Mouse (Mus musculus) liver, embryonic 13.5 days (tissue): Measurements from ENCODE around the gene Ugt2a2. TPM values are rescaled to one million over a fixed set of nuclear protein-coding genes. Genes with fewer than 3 reads are reported as not detected.
"Not testable (repeated sequence)": the region's sequence is repeated elsewhere in the genome, so short reads cannot be mapped to it uniquely, and the experiment has no call there.

Experiments
- ATAC-seq: fragments of 200-750 bp; cut with Nextera tagmentation; 2 replicates; pipeline ENCODE4 v1.8.0; 2017; ENCODE audit warnings: low read depth, mild to moderate bottlenecking, moderate number of reproducible peaks, moderate library complexity
- DNase-seq: peaks from one replicate; pipeline ENCODE4 v3.0.0; 2022
- H3K27ac ChIP-seq: fragments of 300-500 bp; sonication (generic); 2 replicates; pipeline ENCODE4 v1.5.1; 2015; ENCODE audit warnings: moderate library complexity, mild to moderate bottlenecking, inconsistent platforms
- H3K27me3 ChIP-seq: fragments of 300-500 bp; sonication (generic); 2 replicates; pipeline ENCODE4 v1.6.1; 2015; ENCODE audit warnings: mild to moderate bottlenecking, inconsistent platforms
- H3K36me3 ChIP-seq: fragments of 300-500 bp; sonication (generic); 2 replicates; pipeline ENCODE4 v1.6.1; 2015; ENCODE audit warnings: mild to moderate bottlenecking, inconsistent platforms
- H3K4me1 ChIP-seq: fragments of 300-500 bp; sonication (generic); replicated peaks from 2 replicates; pipeline ENCODE4 v1.6.1; 2015; ENCODE audit warnings: inconsistent platforms
- H3K4me2 ChIP-seq: fragments of 300-500 bp; sonication (generic); 2 replicates; pipeline ENCODE4 v1.6.1; 2015; ENCODE audit warnings: inconsistent platforms, mild to moderate bottlenecking, moderate library complexity
- H3K4me3 ChIP-seq: fragments of 300-500 bp; sonication (generic); replicated peaks from 2 replicates; pipeline ENCODE4 v1.5.1; 2015; ENCODE audit warnings: mild to moderate bottlenecking, inconsistent platforms
- H3K9ac ChIP-seq: fragments of 300-500 bp; sonication (generic); 2 replicates; pipeline ENCODE4 v1.6.1; 2015; ENCODE audit warnings: mild to moderate bottlenecking, inconsistent platforms
- H3K9me3 ChIP-seq: fragments of 300-500 bp; sonication (generic); replicated peaks from 2 replicates; pipeline ENCODE4 v1.6.1; 2016; ENCODE audit warnings: inconsistent platforms
- WGBS: fragments of 180-500 bp; shearing (Covaris S2); methylation state at CpG from one replicate; pipeline ENCODE4 v1.1.7; 2015; ENCODE audit not compliant: insufficient replicate concordance; 5-methylcytosine and 5-hydroxymethylcytosine counted together
- polyA plus RNA-seq: library from polyadenylated mRNA; unstranded; fragments of >200 nt; fragmentation: Nextera tagmentation; extraction: Ambion mirVana; gene quantifications from 2 replicates; pipeline ENCODE4 v1.2.1, GENCODE M21; 2015

Ugt2a2 gene
- polyA plus RNA-seq, 1 experiment from 2014 or later = not detected

DNA sequence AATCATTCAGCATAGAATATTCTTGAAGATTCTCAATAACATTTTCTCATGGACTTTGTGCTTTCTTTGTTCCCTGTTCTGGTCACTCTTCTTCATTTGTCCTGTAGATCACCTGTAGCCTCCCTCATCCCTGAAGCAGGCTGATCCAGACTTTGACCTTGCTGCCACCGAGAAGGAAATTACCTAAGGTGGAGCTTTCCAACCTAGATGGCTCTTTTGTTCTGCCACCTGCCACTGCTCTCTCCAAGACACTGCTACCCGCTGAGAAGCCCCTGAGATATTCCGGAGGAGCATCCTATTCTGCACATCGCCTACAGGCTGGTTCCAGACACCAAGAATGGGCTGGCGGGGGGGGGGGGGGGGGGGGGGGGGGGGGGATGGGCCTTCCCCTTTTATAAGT lies 29.5 kb downstream of the Ugt2a2 start:
- H3K9ac ChIP-seq, H3K4me3 ChIP-seq, H3K27me3 ChIP-seq, H3K36me3 ChIP-seq, H3K9me3 ChIP-seq, ATAC-seq, DNase-seq, H3K4me1 ChIP-seq, H3K4me2 ChIP-seq, H3K27ac ChIP-seq: not testable (repeated sequence)
- WGBS = 53% methylated on average over 2 of the region's 5 CpGs

DNA sequence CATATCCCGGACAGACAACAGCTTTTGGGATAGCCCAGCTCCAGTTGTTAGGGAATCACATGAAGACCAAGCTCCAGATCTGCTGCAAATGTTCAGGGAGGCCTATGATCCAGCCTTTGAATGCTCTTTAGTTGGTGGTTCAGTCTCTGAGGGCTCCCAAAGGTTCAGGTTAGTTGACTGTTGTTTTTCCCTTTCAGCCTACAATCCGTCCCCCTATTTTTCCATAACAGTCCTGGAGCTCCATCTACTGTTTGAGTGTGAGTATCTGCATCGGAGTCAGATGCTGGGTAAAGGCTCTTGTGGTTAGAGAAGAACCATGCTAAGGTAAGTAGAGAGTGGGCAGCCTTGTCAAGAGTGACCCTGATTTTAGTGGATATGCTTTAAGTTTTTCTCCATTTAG lies 45.8 kb downstream of the Ugt2a2 start:
- H3K36me3 ChIP-seq = no peaks in the 10 kb centered on the region
- H3K4me2 ChIP-seq = no peak overlapping the region
- H3K9me3 ChIP-seq = no peaks in the 10 kb centered on the region
- no peak overlapping the region for H3K4me3 ChIP-seq
- WGBS = 34% methylated on average over 3 of the region's 3 CpGs
- DNase-seq (no peak), ATAC-seq (no peak)
- no peak overlapping the region for H3K9ac ChIP-seq
- H3K27ac ChIP-seq = no peak overlapping the region
- no peaks in the 10 kb centered on the region for H3K27me3 ChIP-seq
- no peaks in the 10 kb centered on the region for H3K4me1 ChIP-seq

DNA sequence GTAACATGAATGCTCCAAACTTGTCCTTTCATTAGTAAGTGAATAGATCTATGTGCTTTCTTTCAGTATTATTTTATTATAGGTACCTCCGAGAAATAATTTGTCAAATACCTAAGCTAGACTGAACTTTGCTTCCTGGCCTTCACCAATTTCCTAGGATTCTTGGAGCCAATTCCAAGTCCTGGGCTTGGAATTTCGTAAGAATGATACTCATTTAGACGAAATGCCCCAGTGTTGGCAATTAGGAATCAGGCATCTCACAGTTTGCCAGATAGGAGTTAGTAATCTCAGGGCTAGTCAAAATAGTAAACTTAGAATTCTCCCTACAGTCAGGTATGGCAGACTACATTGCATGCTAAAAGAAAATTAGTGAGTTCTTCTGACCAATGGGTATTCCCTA lies 56.4 kb downstream of the Ugt2a2 start:
- WGBS = 42% methylated on average over 3 of the region's 3 CpGs
- no peak overlapping the region for H3K9ac ChIP-seq
- H3K27me3 ChIP-seq = no peaks in the 10 kb centered on the region
- no peak for ATAC-seq
- H3K4me3 ChIP-seq = no peak overlapping the region
- no peaks in the 10 kb centered on the region for H3K4me1 ChIP-seq
- no peaks in the 10 kb centered on the region for H3K9me3 ChIP-seq
- no peaks in the 10 kb centered on the region for H3K36me3 ChIP-seq
- H3K4me2 ChIP-seq = no peak overlapping the region
- H3K27ac ChIP-seq = no peak overlapping the region
- no peak for DNase-seq

DNA sequence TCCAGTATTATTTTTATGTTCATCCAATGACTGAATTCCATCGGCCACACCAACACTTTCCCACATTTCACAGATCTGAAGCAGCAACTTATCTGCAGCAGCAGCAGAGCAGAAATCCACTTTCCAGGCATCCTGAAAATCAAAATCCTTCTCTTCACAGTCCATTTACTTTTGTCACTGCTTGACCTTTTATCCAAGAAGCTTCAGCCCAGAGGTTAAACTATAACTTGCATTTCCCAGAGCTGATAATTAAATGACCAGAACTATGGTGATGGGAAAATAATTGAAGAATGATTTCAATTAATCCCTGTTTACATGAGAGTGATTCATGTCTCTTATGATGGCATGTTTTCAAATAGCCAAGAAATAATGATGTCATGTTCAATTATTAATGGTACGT lies 58.0 kb downstream of the Ugt2a2 start, which contains the start of gene Ugt2b38:
TSS of gene Ugt2b38 (minus strand) at position 163 of the 400 bp plus-strand sequence.
- H3K36me3 ChIP-seq, H3K4me1 ChIP-seq, H3K4me3 ChIP-seq, ATAC-seq, H3K27me3 ChIP-seq, DNase-seq, H3K9ac ChIP-seq, H3K27ac ChIP-seq, H3K4me2 ChIP-seq, H3K9me3 ChIP-seq: not testable (repeated sequence)
- 77% methylated on average over 1 of the region's 2 CpGs for WGBS

Other genes with a start within 250 kb of the Ugt2a2 start
- gene Ugt2b37, start 227.5 kb downstream of the Ugt2a2 start, polyA plus RNA-seq = not detected in 2 replicates
- 0.05 TPM in 1 of 2 replicates, not detected in the other for gene Ugt2a3, start 145.1 kb downstream of the Ugt2a2 start, polyA plus RNA-seq
- gene Ugt2b38, start 58.1 kb downstream of the Ugt2a2 start, polyA plus RNA-seq = not detected in 2 replicates
- not detected in 2 replicates for gene Gm43638, start 4.5 kb upstream of the Ugt2a2 start, polyA plus RNA-seq
- gene Ugt2a1, start 8.6 kb upstream of the Ugt2a2 start, polyA plus RNA-seq = not detected in 2 replicates
- 0.83 and 0.95 TPM in 2 replicates for gene Sult1b1, start 55.9 kb upstream of the Ugt2a2 start, polyA plus RNA-seq
- gene Sult1d1, start 86.8 kb upstream of the Ugt2a2 start, polyA plus RNA-seq = 1.5 and 2.0 TPM in 2 replicates
- gene Sult1e1, start 109.3 kb upstream of the Ugt2a2 start, polyA plus RNA-seq = not detected in 2 replicates
- gene Csn1s1, start 183.9 kb upstream of the Ugt2a2 start, polyA plus RNA-seq = not detected in 2 replicates
- gene Csn2, start 217.4 kb upstream of the Ugt2a2 start, polyA plus RNA-seq = not detected in 2 replicates